Mouse (Mus musculus) MEL (cell line): ENCODE results near the gene Fam219a. TPM values are rescaled to one million over a fixed set of nuclear protein-coding genes. Genes with fewer than 3 reads are reported as not detected.
A peak's percentile ranks its signal among the peaks of the same experiment; 100 is the strongest.

Experiments
- DNase-seq: peaks from one replicate; pipeline ENCODE4 v3.0.0; 2011; ENCODE audit warnings: low read depth, low spot score
- H3K27ac ChIP-seq: 2 replicates; pipeline ENCODE4 v1.5.1; 2012; ENCODE audit warnings: low read depth, mild to moderate bottlenecking, control low read depth, low read length, moderate library complexity; ENCODE audit not compliant: control insufficient read depth
- H3K27me3 ChIP-seq, 2 experiments: fragments of 150-350 bp in 1 of 2; sonication (generic) in 1 of 2; 2 replicates each; pipeline ENCODE4 v1.6.1; 2012; ENCODE audit warnings: low read length in 2 of 2, mild to moderate bottlenecking in 2 of 2, improper control_type of control experiment in 1 of 2, moderate library complexity in 1 of 2; ENCODE audit not compliant: insufficient read depth in 2 of 2, control insufficient read depth in 1 of 2
- H3K36me3 ChIP-seq, 2 experiments: 2 replicates each; pipeline ENCODE4 v1.6.1; 2012 to 2014; ENCODE audit warnings: low read length in 2 of 2, improper control_type of control experiment in 1 of 2, inconsistent platforms in 1 of 2, mild to moderate bottlenecking in 1 of 2; ENCODE audit not compliant: insufficient read depth in 2 of 2, control insufficient read depth in 1 of 2
- H3K4me1 ChIP-seq, 2 experiments: fragments of 150-350 bp in 1 of 2; sonication (generic) in 1 of 2; 2 replicates each; pipeline ENCODE4 v1.6.1; 2012; ENCODE audit warnings: low read length in 2 of 2, improper control_type of control experiment in 1 of 2, mild to moderate bottlenecking in 1 of 2; ENCODE audit not compliant: insufficient read depth in 2 of 2, control insufficient read depth in 1 of 2
- H3K4me3 ChIP-seq, 2 experiments: fragments of 150-350 bp in 1 of 2; sonication (generic) in 1 of 2; 2 replicates each; pipeline ENCODE4 v1.5.1; 2012; ENCODE audit warnings: low read depth in 2 of 2, low read length in 2 of 2, mild to moderate bottlenecking in 2 of 2, moderate library complexity in 2 of 2, control low read depth in 1 of 2, improper control_type of control experiment in 1 of 2; ENCODE audit not compliant: control insufficient read depth in 1 of 2, insufficient read depth in 1 of 2
- H3K79me2 ChIP-seq: 2 replicates; pipeline ENCODE4 v1.6.1; 2012; ENCODE audit warnings: mild to moderate bottlenecking, low read length, moderate library complexity; ENCODE audit not compliant: control insufficient read depth, poor library complexity, insufficient read depth
- H3K9ac ChIP-seq: 2 replicates; pipeline ENCODE4 v1.6.1; 2012; ENCODE audit warnings: low read depth, mild to moderate bottlenecking, control low read depth, low read length, moderate library complexity; ENCODE audit not compliant: control insufficient read depth, poor library complexity, severe bottlenecking
- H3K9me3 ChIP-seq: fragments of 150-350 bp; sonication (generic); replicated peaks from 2 replicates; pipeline ENCODE4 v1.6.1; 2012; ENCODE audit warnings: mild to moderate bottlenecking, low read length, improper control_type of control experiment, moderate library complexity; ENCODE audit not compliant: insufficient read depth
- BHLHE40 ChIP-seq: IDR thresholded peaks from 2 replicates; pipeline ENCODE4 v1.6.1; 2012; ENCODE audit warnings: low read depth, mild to moderate bottlenecking, inconsistent platforms, low read length, improper control_type of control experiment, borderline replicate concordance
- CHD1 ChIP-seq: IDR thresholded peaks from 2 replicates; pipeline ENCODE4 v1.6.1; 2012; ENCODE audit warnings: low read depth, mild to moderate bottlenecking, inconsistent platforms, low read length, improper control_type of control experiment
- CHD2 ChIP-seq: IDR thresholded peaks from 2 replicates; pipeline ENCODE4 v1.6.1; 2011; ENCODE audit warnings: low read length, improper control_type of control experiment
- CTCF ChIP-seq, 3 experiments: IDR thresholded peaks in 2 of 3; conservative IDR thresholded peaks in 1 of 3; 2 replicates each; pipeline ENCODE4 v1.5.1; 2011 to 2012; ENCODE audit warnings: low read length in 3 of 3, low read depth in 2 of 3, mild to moderate bottlenecking in 2 of 3, improper control_type of control experiment in 1 of 3, inconsistent platforms in 1 of 3, mixed read lengths in 1 of 3, moderate library complexity in 1 of 3; ENCODE audit not compliant: control insufficient read depth in 1 of 3, insufficient read depth in 1 of 3, poor library complexity in 1 of 3, severe bottlenecking in 1 of 3
- E2F4 ChIP-seq: IDR thresholded peaks from 2 replicates; pipeline ENCODE4 v1.6.1; 2011; ENCODE audit warnings: low read depth, low read length, improper control_type of control experiment, borderline replicate concordance
- ELF1 ChIP-seq: IDR thresholded peaks from 2 replicates; pipeline ENCODE4 v1.6.1; 2014; ENCODE audit warnings: low read depth, mild to moderate bottlenecking, inconsistent platforms, low read length, improper control_type of control experiment, moderate library complexity
- EP300 ChIP-seq, 2 experiments: IDR thresholded peaks; 2 replicates each; pipeline ENCODE4 v1.6.1; 2011; ENCODE audit warnings: improper control_type of control experiment in 2 of 2, low read length in 2 of 2, low read depth in 1 of 2, mild to moderate bottlenecking in 1 of 2
- GABPA ChIP-seq: IDR thresholded peaks from 2 replicates; pipeline ENCODE4 v1.6.1; 2012; ENCODE audit warnings: low read depth, mild to moderate bottlenecking, inconsistent platforms, low read length, improper control_type of control experiment, moderate library complexity
- GATA1 ChIP-seq: IDR thresholded peaks from 2 replicates; pipeline ENCODE4 v1.6.1; 2011; ENCODE audit warnings: low read depth, low read length, improper control_type of control experiment
- HCFC1 ChIP-seq: IDR thresholded peaks from 2 replicates; pipeline ENCODE4 v1.6.1; 2012; ENCODE audit warnings: low read depth, mild to moderate bottlenecking, inconsistent platforms, low read length, improper control_type of control experiment, moderate library complexity
- KAT2A ChIP-seq: conservative IDR thresholded peaks from 2 replicates; pipeline ENCODE4 v1.6.1; 2012; ENCODE audit warnings: low read depth, low read length, improper control_type of control experiment, inconsistent platforms
- MAFK ChIP-seq: IDR thresholded peaks from 2 replicates; pipeline ENCODE4 v1.6.1; 2011; ENCODE audit warnings: low read depth, mild to moderate bottlenecking, low read length, improper control_type of control experiment, borderline replicate concordance
- MAX ChIP-seq: IDR thresholded peaks from 2 replicates; pipeline ENCODE4 v1.6.1; 2011; ENCODE audit warnings: low read length, improper control_type of control experiment
- MAZ ChIP-seq: IDR thresholded peaks from 2 replicates; pipeline ENCODE4 v1.6.1; 2012; ENCODE audit warnings: low read depth, mild to moderate bottlenecking, inconsistent platforms, low read length, improper control_type of control experiment
- MEF2A ChIP-seq: IDR thresholded peaks from 2 replicates; pipeline ENCODE4 v1.6.1; 2014; ENCODE audit warnings: low read depth, mild to moderate bottlenecking, inconsistent platforms, low read length, improper control_type of control experiment; ENCODE audit not compliant: poor library complexity, insufficient replicate concordance, severe bottlenecking; ENCODE audit errors: extremely low read depth
- MXI1 ChIP-seq: IDR thresholded peaks from 2 replicates; pipeline ENCODE4 v1.6.1; 2011; ENCODE audit warnings: mild to moderate bottlenecking, low read depth, low read length, improper control_type of control experiment
- MYC ChIP-seq: IDR thresholded peaks from 2 replicates; pipeline ENCODE4 v1.6.1; 2011; ENCODE audit warnings: low read depth, mild to moderate bottlenecking, low read length, improper control_type of control experiment, moderate library complexity
- NELFE ChIP-seq: IDR thresholded peaks from 2 replicates; pipeline ENCODE4 v1.6.1; 2011; ENCODE audit warnings: low read depth, low read length, improper control_type of control experiment
- NRF1 ChIP-seq: IDR thresholded peaks from 2 replicates; pipeline ENCODE4 v1.6.1; 2014; ENCODE audit warnings: low read depth, mild to moderate bottlenecking, inconsistent platforms, low read length, improper control_type of control experiment, moderate library complexity; ENCODE audit not compliant: poor library complexity, insufficient read depth, severe bottlenecking
- POLR2A ChIP-seq, 2 experiments: IDR thresholded peaks; 2 replicates each; pipeline ENCODE4 v1.6.1; 2011 to 2012; ENCODE audit warnings: low read length in 2 of 2, mild to moderate bottlenecking in 2 of 2, control low read depth in 1 of 2, improper control_type of control experiment in 1 of 2, low read depth in 1 of 2, moderate library complexity in 1 of 2; ENCODE audit not compliant: control insufficient read depth in 1 of 2, insufficient read depth in 1 of 2, poor library complexity in 1 of 2
- POLR2AphosphoS2 ChIP-seq: IDR thresholded peaks from 2 replicates; pipeline ENCODE4 v1.6.1; 2011; ENCODE audit warnings: low read length, improper control_type of control experiment
- POLR2AphosphoS5 ChIP-seq: IDR thresholded peaks from 2 replicates; pipeline ENCODE4 v1.6.1; 2012; ENCODE audit warnings: low read depth, borderline replicate concordance, mild to moderate bottlenecking, inconsistent platforms, low read length, moderate library complexity, mixed read lengths
- RAD21 ChIP-seq: IDR thresholded peaks from 2 replicates; pipeline ENCODE4 v1.6.1; 2011; ENCODE audit warnings: mild to moderate bottlenecking, low read depth, low read length, improper control_type of control experiment
- SIN3A ChIP-seq: IDR thresholded peaks from 2 replicates; pipeline ENCODE4 v1.6.1; 2012; ENCODE audit warnings: low read length, improper control_type of control experiment, inconsistent platforms
- SMC3 ChIP-seq: IDR thresholded peaks from 2 replicates; pipeline ENCODE4 v1.6.1; 2011; ENCODE audit warnings: low read depth, low read length, improper control_type of control experiment
- TAL1 ChIP-seq: IDR thresholded peaks from 2 replicates; pipeline ENCODE4 v1.6.1; 2012; ENCODE audit warnings: mild to moderate bottlenecking, inconsistent platforms, low read length, moderate library complexity, mixed read lengths
- TBP ChIP-seq: IDR thresholded peaks from 2 replicates; pipeline ENCODE4 v1.8.0; 2011; ENCODE audit warnings: low read depth, low read length, improper control_type of control experiment
- TCF12 ChIP-seq: IDR thresholded peaks from 2 replicates; pipeline ENCODE4 v1.6.1; 2014; ENCODE audit warnings: low read depth, mild to moderate bottlenecking, inconsistent platforms, low read length, improper control_type of control experiment, moderate library complexity
- UBTF ChIP-seq: IDR thresholded peaks from 2 replicates; pipeline ENCODE4 v1.6.1; 2012; ENCODE audit warnings: low read depth, mild to moderate bottlenecking, inconsistent platforms, low read length, improper control_type of control experiment, moderate library complexity, borderline replicate concordance; ENCODE audit not compliant: insufficient read depth
- USF2 ChIP-seq, 2 experiments: IDR thresholded peaks; 2 replicates each; pipeline ENCODE4 v1.6.1; 2011 to 2012; ENCODE audit warnings: improper control_type of control experiment in 2 of 2, low read length in 2 of 2, borderline replicate concordance in 1 of 2, inconsistent platforms in 1 of 2, low read depth in 1 of 2, mild to moderate bottlenecking in 1 of 2; ENCODE audit not compliant: insufficient read depth in 1 of 2
- ZMIZ1 ChIP-seq: IDR thresholded peaks from 2 replicates; pipeline ENCODE4 v1.6.1; 2012; ENCODE audit warnings: low read depth, mild to moderate bottlenecking, inconsistent platforms, low read length, improper control_type of control experiment, moderate library complexity
- ZNF384 ChIP-seq: IDR thresholded peaks from 2 replicates; pipeline ENCODE4 v1.6.1; 2012; ENCODE audit warnings: low read depth, mild to moderate bottlenecking, inconsistent platforms, low read length, improper control_type of control experiment
- polyA plus RNA-seq, 2 experiments: library from polyadenylated mRNA; stranded (reverse) in 1 of 2; unstranded in 1 of 2; fragments of >175 nt in 1 of 2; fragments of >200 nt in 1 of 2; gene quantifications; 2 replicates each; pipeline versions ENCODE4 v1.2.1 to v1.2.4; 2012; ENCODE audit warnings: low replicate concordance in 2 of 2, low read depth in 1 of 2; ENCODE audit not compliant: insufficient read length in 2 of 2, insufficient read depth in 1 of 2, missing spikeins in 1 of 2
- total RNA-seq: library from RNA; depleted of rRNA; stranded (reverse); fragments of 300-350 nt; gene quantifications from 2 replicates; pipeline ENCODE4 v1.2.3, GENCODE M21; 2012; rRNA removed

Gene Fam219a
- total RNA-seq (0.85 and 1.5 TPM in 2 replicates), polyA plus RNA-seq (1 to 10 TPM in 1 of 2 experiments, not detected in 1; 3.8 TPM)

- peak; percentile 98 for DNase-seq
- H3K9ac ChIP-seq, result peak within 1 kb of the TSS; percentile 68
- peaks cover 3 to 7% of the 10 kb centered on the region in 2 experiments; a peak in 3 of 4 replicates for H3K27me3 ChIP-seq
- H3K79me2 ChIP-seq, result no peaks in the 10 kb centered on the region
- H3K36me3 ChIP-seq, result peaks cover 0 to 2% of the 10 kb centered on the region in 2 experiments; a peak in 1 of 4 replicates
- H3K4me3 ChIP-seq, result peak within 1 kb of the TSS; percentile 57 to 68
- H3K9me3 ChIP-seq, result no peaks in the 10 kb centered on the region
- H3K27ac ChIP-seq, result no peak within 1 kb of the TSS
- TF ChIP-seq ELF1, result peak; percentile 98
- TF ChIP-seq MYC, result no peak
- TF ChIP-seq HCFC1, result no peak; the same call in 1 of the 2 replicates
- no peak for TF ChIP-seq TBP
- no peak for TF ChIP-seq GABPA
- TF ChIP-seq RAD21, result no peak
- TF ChIP-seq POLR2AphosphoS5, result no peak
- no peak for TF ChIP-seq KAT2A
- no peak for TF ChIP-seq SMC3
- TF ChIP-seq BHLHE40, result no peak
- TF ChIP-seq USF2 (IDR thresholded peaks at IDR 0.05; ENCODE audit: borderline replicate concordance in 1 of 2, insufficient read depth in 1 of 2, low read depth in 1 of 2, low read length in 2 of 2), result no peak
- no peak for TF ChIP-seq POLR2AphosphoS2
- TF ChIP-seq POLR2A (IDR thresholded peaks at IDR 0.05; ENCODE audit: control insufficient read depth in 1 of 2, insufficient read depth in 1 of 2, low read depth in 1 of 2, low read length in 2 of 2, poor library complexity in 1 of 2), result peak; percentile 20 to 52; a peak in 1 of 4 replicates
- no peak for TF ChIP-seq EP300 (IDR thresholded peaks at IDR 0.05; ENCODE audit: low read depth in 1 of 2, low read length in 2 of 2)
- no peak for TF ChIP-seq E2F4
- no peak for TF ChIP-seq MAZ
- peak; percentile 97; the same call in 1 of the 2 replicates for TF ChIP-seq NRF1
- peak; percentile 55 for TF ChIP-seq MXI1
- no peak for TF ChIP-seq NELFE
- no peak for TF ChIP-seq ZMIZ1
- no peak for TF ChIP-seq CHD1
- TF ChIP-seq TAL1, result no peak
- no peak for TF ChIP-seq MAX
- TF ChIP-seq CTCF (IDR thresholded peaks at IDR 0.05 in 2 of 3, conservative IDR thresholded peaks at IDR 0.05 in 1 of 3; ENCODE audit: control insufficient read depth in 1 of 3, insufficient read depth in 1 of 3, low read depth in 2 of 3, low read length in 3 of 3, poor library complexity in 1 of 3, severe bottlenecking in 1 of 3), result peak in 1 of 3 experiments; percentile 29; a peak in 1 of 6 replicates
- TF ChIP-seq MEF2A, result no peak
- peak; percentile 67 for TF ChIP-seq SIN3A
- no peak for TF ChIP-seq GATA1
- TF ChIP-seq TCF12, result 0 out of 2 replicates have a peak, but pooled peaks have one; percentile 28
- TF ChIP-seq CHD2, result no peak
- TF ChIP-seq ZNF384, result no peak
- TF ChIP-seq UBTF, result no peak
- TF ChIP-seq MAFK, result no peak
- TF ChIP-seq, all 39 proteins: peak for 7
- peaks cover 0 to 7% of the 10 kb centered on the region in 2 experiments; a peak in 2 of 4 replicates for H3K4me1 ChIP-seq
These were observed at the start of gene Fam219a, which contains the start of gene Dnaic1 for GRCm38 (mm10) chr4:41569411-41569885. Gene Fam219a, minus strand, starts transcription at chr4:41569538. Gene Dnaic1, plus strand, starts transcription at chr4:41569775.
